Mouse (Mus musculus) stomach, postnatal 0 days (tissue): ENCODE measurements around the gene Bcam. TPM values are rescaled to one million over a fixed set of nuclear protein-coding genes. Genes with fewer than 3 reads are reported as not detected.

Experiments used
- ATAC-seq: fragments of 200-750 bp; cut with Nextera tagmentation; 2 replicates; pipeline ENCODE4 v1.8.0; 2017; ENCODE audit not compliant: low FRiP score, low TSS enrichment
- DNase-seq: peaks from one replicate; pipeline ENCODE4 v3.0.0-alpha.2; 2016; ENCODE audit warnings: low spot score
- H3K27ac ChIP-seq: fragments of 300-500 bp; sonication (generic); replicated peaks from 2 replicates; pipeline ENCODE4 v1.5.1; 2014; ENCODE audit warnings: mild to moderate bottlenecking, control low read depth
- H3K27me3 ChIP-seq: fragments of 300-500 bp; sonication (generic); 2 replicates; pipeline ENCODE4 v1.6.1; 2014; ENCODE audit warnings: low read length; ENCODE audit not compliant: control insufficient read depth, insufficient read depth
- H3K36me3 ChIP-seq: fragments of 300-500 bp; sonication (generic); 2 replicates; pipeline ENCODE4 v1.6.1; 2014; ENCODE audit warnings: low read length, mixed read lengths; ENCODE audit not compliant: control insufficient read depth, insufficient read depth
- H3K4me1 ChIP-seq: fragments of 300-500 bp; sonication (generic); replicated peaks from 2 replicates; pipeline ENCODE4 v1.6.1; 2014; ENCODE audit warnings: antibody characterized with exemption; ENCODE audit not compliant: control insufficient read depth, insufficient read depth
- H3K4me2 ChIP-seq: fragments of 300-500 bp; sonication (generic); replicated peaks from 2 replicates; pipeline ENCODE4 v1.6.1; 2014; ENCODE audit warnings: low read depth, mild to moderate bottlenecking, control low read depth, moderate library complexity
- H3K4me3 ChIP-seq: fragments of 300-500 bp; sonication (generic); 2 replicates; pipeline ENCODE4 v1.5.1; 2014; ENCODE audit warnings: low read depth, low read length, control low read depth
- H3K9ac ChIP-seq: fragments of 300-500 bp; sonication (generic); 2 replicates; pipeline ENCODE4 v1.6.1; 2014; ENCODE audit warnings: mild to moderate bottlenecking, low read length, control low read depth, mixed read lengths
- H3K9me3 ChIP-seq: fragments of 300-500 bp; sonication (generic); 2 replicates; pipeline ENCODE4 v1.6.1; 2016; ENCODE audit warnings: low read length; ENCODE audit not compliant: control insufficient read depth
- CTCF ChIP-seq: IDR thresholded peaks from 2 replicates; pipeline ENCODE4 v1.5.1; 2016; ENCODE audit warnings: antibody characterized with exemption, low read depth, mild to moderate bottlenecking, moderate library complexity
- EP300 ChIP-seq: optimal IDR thresholded peaks from 2 replicates; pipeline ENCODE3; 2016; ENCODE audit warnings: antibody characterized with exemption
- WGBS: fragments of 180-500 bp; shearing (Covaris S2); extraction: QIAGEN DNeasy Blood & Tissue Kit; methylation state at CpG from one replicate; pipeline ENCODE4 v1.1.7; 2014; 5-methylcytosine and 5-hydroxymethylcytosine counted together
- polyA plus RNA-seq: library from polyadenylated mRNA; unstranded; fragments of >200 nt; fragmentation: Nextera tagmentation; extraction: Ambion mirVana; gene quantifications from 2 replicates; pipeline ENCODE4 v1.2.1, GENCODE M21; 2015

The Bcam gene
- polyA plus RNA-seq, 1 experiment from 2014 or later = 87.5 TPM

DNA sequence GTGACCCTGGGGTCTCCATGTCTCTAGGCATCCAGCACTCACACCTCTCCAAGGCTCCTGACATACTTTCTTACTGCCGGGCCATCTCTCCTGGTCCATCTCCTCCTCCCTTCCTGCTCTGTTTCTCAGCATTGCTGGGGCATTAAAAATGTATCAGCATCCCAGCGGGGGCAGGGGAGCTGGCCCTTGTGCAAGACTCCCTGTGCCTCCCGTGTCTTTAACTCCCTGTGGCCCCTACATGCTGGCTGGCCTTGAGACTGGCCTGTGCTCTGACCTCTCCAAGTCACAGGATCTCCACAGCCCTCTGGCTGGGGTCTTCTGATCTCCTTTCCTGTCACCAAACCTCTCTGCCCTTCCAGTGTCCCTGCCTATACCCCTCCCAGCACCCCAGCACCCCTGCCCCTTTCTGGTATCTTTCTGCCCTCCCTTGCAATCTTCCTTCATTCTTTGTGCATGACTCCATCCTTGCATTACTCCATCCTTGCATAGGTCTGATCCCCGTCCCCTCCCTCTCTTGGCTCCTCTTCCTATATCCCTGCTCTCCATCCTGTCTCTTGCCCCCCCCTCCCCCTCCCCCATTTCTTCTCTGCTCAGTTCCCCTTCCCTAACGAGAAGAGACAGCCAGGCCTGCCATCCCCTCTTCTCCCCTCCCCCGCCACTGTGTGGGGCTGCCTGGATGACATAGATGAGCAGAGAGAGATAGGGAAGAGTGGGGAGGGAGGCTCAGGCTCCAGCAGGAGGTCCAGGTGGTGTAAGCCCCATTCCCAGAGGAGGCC lies 24.2 kb downstream of the Bcam start:
- Histone ChIP-seq H3K9ac (peak overlapping the region; percentile 45), H3K4me3 (no peak overlapping the region)

GRCm38 (mm10) chr7:19745971-19746370 lies 24.8 kb downstream of the Bcam start:
- no peak for DNase-seq

More for the DNA sequence above, 24.2 kb downstream of the Bcam start:
- ATAC-seq = no peak
- Histone ChIP-seq H3K36me3 (no peaks in the 10 kb centered on the region), H3K9me3 (no peaks in the 10 kb centered on the region), H3K4me2 (peak overlapping the region; percentile 85), H3K27ac (peak overlapping the region; percentile 82), H3K27me3 (no peaks in the 10 kb centered on the region), H3K4me1 (peaks cover 17% of the 10 kb centered on the region)
- DNase-seq = no peak
- no peak for TF ChIP-seq CTCF
- TF ChIP-seq EP300 = no peak
- WGBS = 29% methylated on average over 5 of the region's 6 CpGs

GRCm38 (mm10) chr7:19744590-19745385 lies 26.0 kb downstream of the Bcam start:
- Histone ChIP-seq H3K9ac (peak overlapping the region; percentile 3; the same call in 1 of the 2 replicates), H3K36me3 (no peaks in the 10 kb centered on the region), H3K9me3 (no peaks in the 10 kb centered on the region), H3K4me3 (no peak overlapping the region), H3K4me1 (peaks cover 15% of the 10 kb centered on the region), H3K4me2 (peak overlapping the region; percentile 27; the same call in 1 of the 2 replicates), H3K27ac (peak overlapping the region; percentile 61), H3K27me3 (no peaks in the 10 kb centered on the region)
- no peak for DNase-seq
- TF ChIP-seq EP300 (no peak), CTCF (no peak)
- no peak for ATAC-seq
- 55% methylated on average over 14 of the region's 14 CpGs for WGBS

More at GRCm38 (mm10) chr7:19745971-19746370, 24.8 kb downstream of the Bcam start:
- Histone ChIP-seq H3K4me1 (peaks cover 17% of the 10 kb centered on the region), H3K27ac (no peak overlapping the region), H3K36me3 (no peaks in the 10 kb centered on the region), H3K4me3 (no peak overlapping the region), H3K9ac (no peak overlapping the region), H3K4me2 (no peak overlapping the region), H3K27me3 (no peaks in the 10 kb centered on the region), H3K9me3 (no peaks in the 10 kb centered on the region)
- WGBS = 70% methylated on average over 8 of the region's 10 CpGs
- no peak for ATAC-seq
- TF ChIP-seq CTCF (no peak), EP300 (no peak)

DNA sequence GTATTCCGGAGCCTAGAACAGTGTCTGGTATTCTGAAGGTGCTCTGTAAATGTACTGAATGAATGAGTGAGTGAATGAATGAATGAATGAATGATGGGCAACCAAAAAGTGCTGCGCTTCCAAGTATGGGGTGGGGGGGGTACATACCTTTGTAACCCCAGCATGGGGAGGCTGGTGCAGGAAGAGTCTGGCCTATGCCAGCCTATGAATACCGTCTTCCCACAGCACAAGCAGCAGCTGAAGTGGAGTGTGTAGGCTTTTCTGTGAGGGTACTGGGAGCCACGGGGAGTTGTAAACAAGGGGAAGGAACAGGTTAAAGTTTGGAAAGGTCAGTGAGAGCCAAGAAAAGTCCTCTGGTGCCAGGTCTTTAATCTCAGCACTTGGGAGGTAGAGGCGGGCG lies 27.0 kb downstream of the Bcam start:
- H3K4me2 ChIP-seq = no peak overlapping the region
- H3K4me3 ChIP-seq = no peak overlapping the region
- H3K36me3 ChIP-seq = no peaks in the 10 kb centered on the region
- ATAC-seq (no peak), DNase-seq (no peak)
- H3K27me3 ChIP-seq = no peaks in the 10 kb centered on the region
- H3K9me3 ChIP-seq = no peaks in the 10 kb centered on the region
- no peak overlapping the region for H3K9ac ChIP-seq
- TF ChIP-seq CTCF (no peak), EP300 (no peak)
- H3K4me1 ChIP-seq = peaks cover 15% of the 10 kb centered on the region
- 78% methylated on average over 6 of the region's 6 CpGs for WGBS
- H3K27ac ChIP-seq = no peak overlapping the region

- no peak for DNase-seq
- no peaks in the 10 kb centered on the region for H3K9me3 ChIP-seq
Measured at GRCm38 (mm10) chr7:19742468-19742867, 28.3 kb downstream of the Bcam start.

More at GRCm38 (mm10) chr7:19742468-19742867, 28.3 kb downstream of the Bcam start:
- H3K9ac ChIP-seq = no peak overlapping the region
- peaks cover 15% of the 10 kb centered on the region for H3K4me1 ChIP-seq
- ATAC-seq = no peak
- peaks cover 7% of the 10 kb centered on the region; the same call in 1 of the 2 replicates for H3K36me3 ChIP-seq
- H3K27ac ChIP-seq = no peak overlapping the region
- no peaks in the 10 kb centered on the region for H3K27me3 ChIP-seq
- WGBS = 46% methylated on average over 5 of the region's 5 CpGs
- H3K4me3 ChIP-seq = no peak overlapping the region
- no peak overlapping the region for H3K4me2 ChIP-seq
- no peak for TF ChIP-seq CTCF
- TF ChIP-seq EP300 = no peak
